Mouse (Mus musculus) heart, embryonic 16.5 days (tissue): ENCODE measurements around the gene Lta. TPM values are rescaled to one million over a fixed set of nuclear protein-coding genes. Genes with fewer than 3 reads are reported as not detected.
A peak's percentile ranks its signal among the peaks of the same experiment; 100 is the strongest.

Source experiments
- ATAC-seq: fragments of 200-750 bp; cut with Nextera tagmentation; replicated peaks from 2 replicates; pipeline ENCODE4 v1.8.0; 2017; ENCODE audit warnings: moderate number of reproducible peaks; ENCODE audit not compliant: insufficient read depth, low FRiP score; ENCODE audit errors: extremely low read depth
- H3K27ac ChIP-seq: fragments of 300-500 bp; sonication (generic); 2 replicates; pipeline ENCODE4 v1.5.1; 2014; ENCODE audit warnings: mild to moderate bottlenecking, low read length, control low read depth, moderate library complexity
- H3K27me3 ChIP-seq: fragments of 300-500 bp; sonication (generic); 2 replicates; pipeline ENCODE4 v1.6.1; 2014; ENCODE audit warnings: low read length, mixed read lengths; ENCODE audit not compliant: control insufficient read depth, insufficient read depth
- H3K36me3 ChIP-seq: fragments of 300-500 bp; sonication (generic); 2 replicates; pipeline ENCODE4 v1.6.1; 2014; ENCODE audit not compliant: control insufficient read depth, insufficient read depth
- H3K4me1 ChIP-seq: fragments of 300-500 bp; sonication (generic); 2 replicates; pipeline ENCODE4 v1.6.1; 2014; ENCODE audit warnings: low read length, mixed read lengths; ENCODE audit not compliant: control insufficient read depth, insufficient read depth
- H3K4me2 ChIP-seq: fragments of 300-500 bp; sonication (generic); 2 replicates; pipeline ENCODE4 v1.6.1; 2014; ENCODE audit warnings: low read depth, mild to moderate bottlenecking, control low read depth, low read length
- H3K4me3 ChIP-seq: fragments of 300-500 bp; sonication (generic); 2 replicates; pipeline ENCODE4 v1.5.1; 2014; ENCODE audit warnings: mild to moderate bottlenecking, control low read depth, low read length
- H3K9ac ChIP-seq: fragments of 300-500 bp; sonication (generic); 2 replicates; pipeline ENCODE4 v1.6.1; 2014; ENCODE audit warnings: low read length, control low read depth
- H3K9me3 ChIP-seq: fragments of 300-500 bp; sonication (generic); replicated peaks from 2 replicates; pipeline ENCODE4 v1.6.1; 2016; ENCODE audit warnings: low read length; ENCODE audit not compliant: control insufficient read depth
- WGBS: fragments of 180-500 bp; shearing (Covaris S2); extraction: QIAGEN DNeasy Blood & Tissue Kit; methylation state at CpG from one replicate; pipeline ENCODE4 v1.1.7; 2014; 5-methylcytosine and 5-hydroxymethylcytosine counted together
- polyA plus RNA-seq: library from polyadenylated mRNA; unstranded; fragments of >200 nt; fragmentation: Nextera tagmentation; extraction: Ambion mirVana; gene quantifications from 2 replicates; pipeline ENCODE4 v1.2.1, GENCODE M21; 2015

The Lta gene
- polyA plus RNA-seq, 1 experiment from 2014 or later: 0.79 TPM

DNA sequence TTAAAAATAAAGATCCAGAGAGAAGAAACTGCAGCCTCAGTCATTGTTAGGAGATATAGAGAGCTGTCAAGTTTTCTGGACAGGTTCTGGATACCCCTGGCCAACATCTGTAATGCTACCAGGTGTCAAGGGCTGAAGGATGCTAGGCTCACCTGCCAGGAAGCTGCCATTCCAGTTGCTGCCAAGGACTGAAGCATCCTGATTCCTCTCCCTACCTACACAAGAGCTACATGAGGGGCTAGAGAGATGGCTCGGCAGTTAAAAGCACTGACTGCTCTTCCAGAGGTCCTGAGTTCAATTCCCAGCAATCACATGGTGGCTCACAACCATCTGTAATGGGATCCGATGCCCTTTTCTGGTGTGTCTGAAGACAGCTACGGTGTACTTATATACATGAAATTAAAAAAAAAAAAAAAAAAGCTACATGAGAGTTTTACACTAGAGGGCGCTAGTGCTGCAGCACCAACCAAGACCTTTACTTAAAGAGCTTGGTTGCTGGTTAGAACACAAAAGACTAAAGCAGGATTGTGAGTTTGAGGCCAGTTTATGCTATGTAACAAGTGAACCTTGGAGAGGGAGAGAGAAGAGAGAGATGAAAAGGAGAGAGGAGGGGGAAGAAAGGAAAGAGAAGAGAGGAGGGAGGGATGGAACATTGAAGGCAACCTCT, 36.5 kb downstream of the Lta start:
- H3K4me2 ChIP-seq: no peak overlapping the region
- H3K9me3 ChIP-seq: no peaks in the 10 kb centered on the region
- no peak overlapping the region for H3K4me3 ChIP-seq
- no peak overlapping the region for H3K9ac ChIP-seq
- 18% methylated on average over 4 of the region's 4 CpGs for WGBS
- 0 out of 2 replicates have a peak overlapping the region, but pooled peaks have one; percentile 7 for H3K27ac ChIP-seq
- peaks cover 7% of the 10 kb centered on the region for H3K4me1 ChIP-seq
- H3K36me3 ChIP-seq: no peaks in the 10 kb centered on the region
- no peaks in the 10 kb centered on the region for H3K27me3 ChIP-seq
- no peak for ATAC-seq

DNA sequence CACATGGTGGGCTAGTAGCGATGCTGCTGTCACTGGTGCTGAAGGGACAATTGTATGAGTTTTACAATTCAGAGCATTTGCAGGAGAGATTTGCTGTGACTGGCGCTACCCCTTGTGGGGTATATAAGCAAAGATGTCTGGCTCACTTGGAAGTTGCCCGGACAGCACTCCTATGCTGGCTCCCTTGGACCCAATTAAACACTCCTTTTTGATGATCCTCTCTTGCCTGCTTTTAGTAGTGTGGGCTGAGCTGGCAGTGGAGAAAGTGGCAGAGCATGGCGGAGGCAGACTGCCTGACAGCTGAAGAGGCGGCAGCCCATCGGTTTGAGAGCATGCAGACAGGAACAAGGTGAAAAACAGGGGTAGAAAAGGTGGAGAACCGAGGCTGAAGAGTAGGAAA, 37.4 kb downstream of the Lta start:
- 80% methylated on average over 7 of the region's 7 CpGs for WGBS
- H3K9me3 ChIP-seq: no peaks in the 10 kb centered on the region
- peaks cover 10% of the 10 kb centered on the region for H3K4me1 ChIP-seq
- H3K36me3 ChIP-seq: no peaks in the 10 kb centered on the region
- H3K27me3 ChIP-seq: no peaks in the 10 kb centered on the region
- ATAC-seq: no peak
- H3K27ac ChIP-seq: no peak overlapping the region
- no peak overlapping the region for H3K4me3 ChIP-seq
- H3K9ac ChIP-seq: no peak overlapping the region
- H3K4me2 ChIP-seq: no peak overlapping the region

- Histone ChIP-seq H3K4me1 (peaks cover 23% of the 10 kb centered on the region), H3K4me3 (no peak overlapping the region), H3K9ac (peak overlapping the region; percentile 13; the same call in 1 of the 2 replicates), H3K36me3 (peaks cover 7% of the 10 kb centered on the region), H3K27ac (peak overlapping the region; percentile 93; the same call in 1 of the 2 replicates), H3K27me3 (no peaks in the 10 kb centered on the region), H3K9me3 (no peaks in the 10 kb centered on the region), H3K4me2 (no peak overlapping the region; the same call in 1 of the 2 replicates)
- no peak for ATAC-seq
- WGBS: 69% methylated on average over 8 of the region's 8 CpGs
These were observed 38.7 kb downstream of the Lta start for GRCm38 (mm10) chr17:35166352-35167035.

DNA sequence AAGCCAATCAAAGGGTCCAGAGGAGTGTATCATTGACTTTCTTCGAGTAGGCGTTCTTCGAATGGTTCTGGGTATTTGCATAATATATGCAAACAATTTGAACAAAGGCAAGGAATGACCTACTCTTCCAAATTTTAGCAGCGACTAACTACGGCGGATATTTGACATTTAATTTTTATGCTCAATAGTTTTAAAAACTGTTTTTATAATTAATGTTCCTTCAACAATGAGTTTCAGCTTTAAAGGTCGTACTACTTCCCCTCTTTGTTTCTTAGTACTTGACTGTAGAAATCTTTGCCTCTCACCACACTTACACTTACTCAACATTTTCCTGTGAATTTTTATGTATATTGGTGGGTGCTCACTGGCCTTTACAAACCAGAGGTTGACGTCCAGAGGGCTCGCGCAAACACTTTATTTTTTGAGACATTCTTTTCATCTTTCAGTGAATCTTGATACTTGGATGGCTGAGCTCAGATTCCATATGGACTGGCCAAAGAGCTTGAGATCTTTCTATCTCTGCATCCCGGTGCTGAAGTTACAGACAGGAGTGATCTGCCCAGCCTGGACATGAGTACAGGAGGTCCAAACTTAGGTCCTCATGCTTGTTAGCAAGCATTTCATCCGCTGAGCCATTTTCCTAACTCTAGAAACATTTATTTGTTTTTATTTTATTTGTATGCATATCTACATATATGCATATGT, 39.5 kb downstream of the Lta start:
- ATAC-seq: peak; percentile 76
- peak overlapping the region; percentile 93 for H3K27ac ChIP-seq
- H3K4me2 ChIP-seq: peak overlapping the region; percentile 67
- H3K4me1 ChIP-seq: peaks cover 23% of the 10 kb centered on the region
- peak overlapping the region; percentile 49 for H3K4me3 ChIP-seq
- 23% methylated on average over 12 of the region's 12 CpGs for WGBS
- H3K27me3 ChIP-seq: no peaks in the 10 kb centered on the region
- H3K36me3 ChIP-seq: peaks cover 16% of the 10 kb centered on the region
- H3K9ac ChIP-seq: peak overlapping the region; percentile 51
- no peaks in the 10 kb centered on the region for H3K9me3 ChIP-seq

- H3K9me3 ChIP-seq: no peaks in the 10 kb centered on the region
- peak within 1 kb of the TSS; percentile 88 for H3K4me2 ChIP-seq
These were observed 40.3 kb downstream of the Lta start, which contains the start of gene Prrc2a for GRCm38 (mm10) chr17:35164568-35165450. TSS of gene Prrc2a (minus strand) at chr17:35164897.

GRCm38 (mm10) chr17:35164218-35164567, 41.0 kb downstream of the Lta start:
- WGBS: 0% methylated on average over 24 of the region's 28 CpGs
- H3K27ac ChIP-seq: peak overlapping the region; percentile 95
- H3K4me2 ChIP-seq: peak overlapping the region; percentile 88
- no peaks in the 10 kb centered on the region for H3K27me3 ChIP-seq
- ATAC-seq: no peak
- peaks cover 23% of the 10 kb centered on the region for H3K4me1 ChIP-seq
- H3K4me3 ChIP-seq: peak overlapping the region; percentile 90
- H3K36me3 ChIP-seq: peaks cover 30% of the 10 kb centered on the region
- peak overlapping the region; percentile 100 for H3K9ac ChIP-seq
- no peaks in the 10 kb centered on the region for H3K9me3 ChIP-seq

More at GRCm38 (mm10) chr17:35164568-35165450, 40.3 kb downstream of the Lta start, which contains the start of gene Prrc2a:
- Histone ChIP-seq H3K27ac (peak within 1 kb of the TSS; percentile 95), H3K36me3 (peaks cover 24% of the 10 kb centered on the region), H3K9ac (peak within 1 kb of the TSS; percentile 100), H3K4me3 (peak within 1 kb of the TSS; percentile 90), H3K27me3 (no peaks in the 10 kb centered on the region), H3K4me1 (peaks cover 23% of the 10 kb centered on the region)
- under 1% methylated on average over 68 of the region's 89 CpGs for WGBS
- peak; percentile 95 for ATAC-seq

DNA sequence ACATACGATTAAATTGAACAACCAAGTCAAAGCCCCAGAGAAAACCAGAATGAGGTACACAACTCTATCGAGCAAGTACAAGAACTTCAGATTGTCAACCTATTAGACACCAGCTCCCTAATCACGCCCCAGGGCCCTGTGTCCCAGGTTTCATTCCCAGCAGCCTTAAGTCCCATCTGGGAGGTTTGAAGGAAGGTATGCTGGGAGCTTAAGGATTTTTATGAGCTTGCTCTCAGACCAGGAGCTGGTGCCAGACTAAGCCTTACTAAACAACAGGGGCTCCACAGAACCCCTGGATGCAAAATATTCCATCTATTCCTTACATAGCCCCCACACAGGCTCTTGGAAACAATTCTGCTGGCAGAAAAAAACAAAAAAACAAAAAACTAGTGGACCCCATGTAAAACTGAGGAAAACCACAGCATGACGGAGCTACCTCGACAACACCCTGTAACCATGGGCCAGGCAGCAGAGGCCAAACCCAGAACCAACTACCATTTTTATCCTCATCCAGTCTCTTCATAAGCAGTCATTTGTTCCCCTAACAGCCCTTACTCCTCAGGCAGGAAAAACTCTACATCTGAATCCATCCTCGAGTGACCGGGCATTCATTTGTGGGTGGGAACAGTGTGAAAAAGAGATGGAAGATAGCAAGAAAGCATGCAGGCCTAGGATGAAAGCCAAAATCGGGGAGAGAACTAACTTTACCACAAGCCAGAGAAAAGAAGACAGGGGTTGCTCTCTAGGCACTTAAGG, 41.6 kb downstream of the Lta start:
- Histone ChIP-seq H3K27ac (peak overlapping the region; percentile 95), H3K9me3 (no peaks in the 10 kb centered on the region), H3K9ac (peak overlapping the region; percentile 100), H3K4me3 (peak overlapping the region; percentile 90), H3K4me1 (peaks cover 23% of the 10 kb centered on the region), H3K36me3 (peaks cover 37% of the 10 kb centered on the region), H3K4me2 (peak overlapping the region; percentile 88), H3K27me3 (no peaks in the 10 kb centered on the region)
- ATAC-seq: no peak
- 5% methylated on average over 8 of the region's 8 CpGs for WGBS

GRCm38 (mm10) chr17:35162730-35163129, 42.4 kb downstream of the Lta start:
- H3K27me3 ChIP-seq: no peaks in the 10 kb centered on the region
- peaks cover 23% of the 10 kb centered on the region for H3K4me1 ChIP-seq
- peaks cover 44% of the 10 kb centered on the region for H3K36me3 ChIP-seq
- H3K27ac ChIP-seq: 0 out of 2 replicates have a peak overlapping the region, but pooled peaks have one; percentile 4
- peak overlapping the region; percentile 88 for H3K4me2 ChIP-seq
- H3K9ac ChIP-seq: peak overlapping the region; percentile 100
- H3K4me3 ChIP-seq: peak overlapping the region; percentile 90
- no peak for ATAC-seq
- 31% methylated on average over 12 of the region's 12 CpGs for WGBS
- H3K9me3 ChIP-seq: no peaks in the 10 kb centered on the region
